Mouse (Mus musculus) liver, adult 2 months (tissue): ENCODE data around the gene Cd44. TPM values are rescaled to one million over a fixed set of nuclear protein-coding genes. Genes with fewer than 3 reads are reported as not detected.

Experiments used
- DNase-seq: peaks from one replicate; pipeline ENCODE4 v3.0.0-alpha.2; 2011; ENCODE audit warnings: low read depth, low spot score; ENCODE audit errors: extremely low read depth
- H3K27ac ChIP-seq: fragments of 200-500 bp; replicated peaks from 2 replicates; pipeline ENCODE4 v1.5.1; 2012; ENCODE audit warnings: low read depth, mild to moderate bottlenecking, control low read depth, inconsistent platforms, low read length; ENCODE audit not compliant: insufficient read depth
- H3K27me3 ChIP-seq: fragments of 200-500 bp; 2 replicates; pipeline ENCODE4 v1.6.1; 2012; ENCODE audit warnings: mild to moderate bottlenecking, moderate library complexity, low read length, inconsistent platforms; ENCODE audit not compliant: control insufficient read depth, insufficient read depth
- H3K36me3 ChIP-seq: fragments of 200-500 bp; 2 replicates; pipeline ENCODE4 v1.6.1; 2012; ENCODE audit warnings: low read length, inconsistent platforms; ENCODE audit not compliant: control insufficient read depth, insufficient read depth
- H3K4me1 ChIP-seq: fragments of 200-500 bp; 2 replicates; pipeline ENCODE4 v1.6.1; 2011; ENCODE audit warnings: low read length; ENCODE audit not compliant: control insufficient read depth, insufficient read depth
- H3K4me3 ChIP-seq: fragments of 200-500 bp; 2 replicates; pipeline ENCODE4 v1.5.1; 2011; ENCODE audit warnings: low read depth, mild to moderate bottlenecking, control low read depth, low read length, moderate library complexity; ENCODE audit not compliant: insufficient read depth
- H3K79me2 ChIP-seq: fragments of 200-500 bp; 2 replicates; pipeline ENCODE4 v1.6.1; 2012; ENCODE audit warnings: inconsistent platforms, mild to moderate bottlenecking, low read length, moderate library complexity; ENCODE audit not compliant: control insufficient read depth, insufficient read depth
- H3K9ac ChIP-seq: fragments of 200-500 bp; 2 replicates; pipeline ENCODE4 v1.6.1; 2012; ENCODE audit warnings: low read depth, mild to moderate bottlenecking, control low read depth, inconsistent platforms, low read length
- CTCF ChIP-seq: fragments of 200-500 bp; IDR thresholded peaks from 2 replicates; pipeline ENCODE4 v1.5.1; 2011; ENCODE audit warnings: low read depth, low read length, control low read depth
- POLR2A ChIP-seq: fragments of 200-500 bp; IDR thresholded peaks from 2 replicates; pipeline ENCODE4 v1.6.1; 2011; ENCODE audit warnings: low read length, control low read depth; ENCODE audit not compliant: insufficient read depth; ENCODE audit errors: extremely low read depth
- WGBS: fragments of 180-500 bp; shearing (Covaris S2); methylation state at CpG from one replicate; pipeline ENCODE4 v1.1.7; 2018; 5-methylcytosine and 5-hydroxymethylcytosine counted together
- polyA plus RNA-seq: library from polyadenylated mRNA; depleted of rRNA; stranded (reverse); fragments of >200 nt; gene quantifications from 2 replicates; pipeline ENCODE4 v1.2.3, GENCODE M21; 2012
- total RNA-seq: library from RNA; depleted of rRNA; stranded (reverse); fragments of >200 nt; gene quantifications from 2 replicates; pipeline ENCODE4 v1.2.3, GENCODE M21; 2014

Cd44 gene
- total and polyA plus RNA-seq, 2 experiments, result 2.2 to 3.3 TPM

DNA sequence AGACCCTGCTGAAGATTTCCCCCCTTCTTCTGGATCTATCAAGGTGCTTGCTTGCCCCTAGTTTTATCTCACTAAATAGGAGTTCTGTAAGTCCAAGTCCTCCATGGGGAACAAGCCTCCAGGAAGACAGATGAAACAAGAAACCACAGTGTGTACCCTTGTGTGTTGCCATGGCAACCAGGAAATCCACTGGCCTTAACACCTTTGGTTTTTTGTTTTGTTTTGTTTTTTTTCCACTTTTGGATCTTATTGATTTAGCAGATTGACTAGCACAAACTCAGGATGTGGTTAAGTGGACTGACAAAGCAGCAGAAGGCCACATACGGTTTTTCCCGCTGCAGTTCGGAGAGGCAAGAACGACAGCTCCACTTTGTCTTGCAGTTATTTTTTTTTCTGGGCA lies 27.6 kb downstream of the Cd44 start:
- H3K36me3 ChIP-seq, result no peaks in the 10 kb centered on the region
- TF ChIP-seq POLR2A (no peak), CTCF (no peak)
- H3K4me3 ChIP-seq, result no peak overlapping the region
- no peaks in the 10 kb centered on the region for H3K4me1 ChIP-seq
- WGBS, result 81% methylated on average over 4 of the region's 4 CpGs
- no peaks in the 10 kb centered on the region for H3K79me2 ChIP-seq
- H3K9ac ChIP-seq, result no peak overlapping the region
- DNase-seq, result peak; percentile 8
- H3K27ac ChIP-seq, result no peak overlapping the region
- H3K27me3 ChIP-seq, result no peaks in the 10 kb centered on the region

DNA sequence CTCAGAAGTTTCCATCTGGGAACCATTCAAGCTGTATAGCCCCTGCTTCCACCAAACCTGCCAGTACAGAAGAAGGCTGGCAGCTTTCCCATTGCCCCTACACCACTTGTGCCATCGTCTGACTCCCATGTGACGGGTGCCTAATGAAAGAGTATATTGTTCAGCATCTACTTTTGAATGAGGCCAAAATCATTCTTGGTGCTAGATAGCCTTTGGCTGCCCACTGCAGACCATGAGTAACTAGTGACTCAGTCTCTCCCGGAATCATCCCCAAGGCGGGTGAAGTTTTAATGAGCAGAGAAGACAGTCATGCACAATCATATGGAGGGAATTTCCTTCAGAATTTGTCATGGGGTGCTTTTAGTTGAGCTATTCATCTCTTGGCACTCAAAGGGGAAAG lies 28.3 kb downstream of the Cd44 start:
- Histone ChIP-seq H3K4me1 (no peaks in the 10 kb centered on the region), H3K9ac (no peak overlapping the region), H3K27ac (no peak overlapping the region), H3K27me3 (no peaks in the 10 kb centered on the region), H3K79me2 (no peaks in the 10 kb centered on the region), H3K36me3 (no peaks in the 10 kb centered on the region), H3K4me3 (no peak overlapping the region)
- TF ChIP-seq POLR2A (no peak), CTCF (no peak)
- 94% methylated on average over 4 of the region's 4 CpGs for WGBS
- DNase-seq, result no peak

DNA sequence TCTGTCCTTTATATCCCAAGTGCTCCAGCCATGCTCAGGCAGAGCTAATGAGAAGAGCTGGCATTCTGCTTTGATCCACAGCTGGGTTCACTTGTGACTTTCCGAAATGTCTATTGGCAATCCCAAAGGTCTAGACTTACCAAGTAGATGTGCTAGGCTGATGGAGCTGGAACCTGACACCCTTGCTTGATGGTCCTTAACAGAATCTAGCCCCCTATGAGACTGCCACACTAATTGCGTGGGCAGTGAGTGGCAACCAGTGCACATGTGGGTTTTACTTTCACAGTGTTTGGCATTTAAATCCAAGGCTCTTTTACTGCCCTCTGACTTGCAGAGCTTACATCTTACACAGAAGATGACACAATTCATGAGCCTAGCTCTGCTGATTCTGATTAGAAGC lies 29.0 kb downstream of the Cd44 start:
- WGBS, result 90% methylated on average over 2 of the region's 2 CpGs
- no peak for TF ChIP-seq POLR2A
- no peak for TF ChIP-seq CTCF
- H3K27me3 ChIP-seq, result no peaks in the 10 kb centered on the region
- no peaks in the 10 kb centered on the region for H3K79me2 ChIP-seq
- H3K36me3 ChIP-seq, result no peaks in the 10 kb centered on the region
- no peak overlapping the region for H3K4me3 ChIP-seq
- no peak overlapping the region for H3K27ac ChIP-seq
- no peak overlapping the region for H3K9ac ChIP-seq
- no peaks in the 10 kb centered on the region for H3K4me1 ChIP-seq
- no peak for DNase-seq

- Histone ChIP-seq H3K27me3 (no peaks in the 10 kb centered on the region), H3K27ac (no peak overlapping the region), H3K4me1 (no peaks in the 10 kb centered on the region), H3K79me2 (no peaks in the 10 kb centered on the region), H3K36me3 (no peaks in the 10 kb centered on the region), H3K4me3 (no peak overlapping the region), H3K9ac (no peak overlapping the region)
- no peak for DNase-seq
- 89% methylated on average over 2 of the region's 2 CpGs for WGBS
- TF ChIP-seq POLR2A (no peak), CTCF (no peak)
Observed at GRCm38 (mm10) chr2:102868444-102868843, 33.0 kb downstream of the Cd44 start.

DNA sequence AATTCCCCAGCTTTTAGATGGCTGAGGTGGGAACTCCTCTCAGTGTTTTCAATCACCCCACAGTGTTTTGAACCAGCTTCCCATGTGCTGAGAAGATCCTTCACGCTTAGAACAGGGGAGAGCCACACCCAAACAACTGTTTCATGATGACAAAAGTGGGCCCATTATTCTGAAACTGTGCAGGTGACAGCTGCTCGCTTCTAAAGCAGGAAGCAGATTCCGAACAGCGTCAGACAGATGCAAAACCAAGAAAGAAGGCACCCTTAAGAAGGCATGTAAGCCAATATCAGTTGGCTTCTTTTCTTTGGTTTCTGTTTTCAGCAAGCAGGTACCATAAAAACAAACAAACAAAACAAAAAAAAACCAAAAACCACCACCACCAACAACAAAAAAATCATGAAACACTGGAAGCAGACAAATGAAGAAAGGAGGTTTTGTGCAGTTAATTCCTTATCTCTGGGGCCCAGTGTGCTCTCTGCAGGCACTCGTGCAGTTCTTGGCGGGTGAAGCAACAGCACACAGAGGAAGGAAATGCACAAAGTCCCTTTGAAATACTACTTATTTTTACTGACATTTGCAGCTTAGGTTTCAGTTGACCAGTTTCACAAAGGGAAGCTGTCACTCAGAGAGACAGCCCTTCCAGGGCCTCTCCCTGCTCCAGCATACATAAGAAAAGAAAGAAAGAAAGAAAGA lies 33.9 kb downstream of the Cd44 start:
- Histone ChIP-seq H3K27ac (no peak overlapping the region), H3K36me3 (no peaks in the 10 kb centered on the region), H3K4me1 (no peaks in the 10 kb centered on the region), H3K4me3 (no peak overlapping the region), H3K27me3 (no peaks in the 10 kb centered on the region), H3K79me2 (no peaks in the 10 kb centered on the region), H3K9ac (no peak overlapping the region)
- 56% methylated on average over 6 of the region's 6 CpGs for WGBS
- TF ChIP-seq POLR2A (no peak), CTCF (no peak)
- DNase-seq, result peak; percentile 9

DNA sequence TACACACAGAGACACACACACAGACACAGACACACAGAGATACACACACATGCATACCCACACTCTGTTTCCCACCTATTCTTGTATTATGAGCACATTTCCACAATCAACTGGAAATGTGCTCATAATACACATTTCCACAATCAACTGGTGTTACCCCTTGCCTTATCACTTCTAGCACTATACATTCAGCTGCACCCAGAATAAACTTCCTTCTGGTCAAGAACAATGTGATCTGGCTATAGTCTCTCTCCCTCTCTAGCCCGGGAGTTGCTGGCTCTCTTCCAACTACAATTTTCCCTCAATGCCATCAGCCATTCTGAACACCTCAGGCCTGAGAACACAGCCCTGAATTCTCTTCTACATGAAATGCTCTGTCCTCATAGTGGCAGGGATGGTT lies 34.9 kb downstream of the Cd44 start:
- H3K9ac ChIP-seq, result no peak overlapping the region
- no peak for DNase-seq

More for the DNA sequence above, 34.9 kb downstream of the Cd44 start:
- H3K27ac ChIP-seq, result no peak overlapping the region
- WGBS, result 48% methylated on average over 1 of the region's 1 CpGs
- no peaks in the 10 kb centered on the region for H3K27me3 ChIP-seq
- H3K4me3 ChIP-seq, result no peak overlapping the region
- H3K79me2 ChIP-seq, result no peaks in the 10 kb centered on the region
- H3K4me1 ChIP-seq, result no peaks in the 10 kb centered on the region
- TF ChIP-seq CTCF (no peak), POLR2A (no peak)
- H3K36me3 ChIP-seq, result no peaks in the 10 kb centered on the region
